In genomic region chr2:158153728-158154343, GRCm38 (mm10) we compare ENCODE assay signal across 8 mouse cellular contexts. TPM values are rescaled to one million over a fixed set of nuclear protein-coding genes. Genes with fewer than 3 reads are reported as not detected.
DNase-seq lines count a peak whose midpoint lies in the region; ATAC-seq and TF ChIP-seq lines count a peak whose summit lies in the region.

No protein-coding gene starts in this region.

- WGBS in hindbrain, embryonic 11.5 days = 1% methylated on average over 22 of the region's 22 CpGs
- WGBS in lung, embryonic 16.5 days = 1% methylated on average over 22 of the region's 22 CpGs
- under 1% methylated on average over 22 of the region's 22 CpGs for WGBS in small intestine, adult 2 months

- peak overlapping the region; percentile 8; the same call in 1 of the 2 replicates for H3K9ac ChIP-seq in hindbrain, embryonic 11.5 days (ENCODE audit: low read depth, low read length)
- peak overlapping the region; percentile 44 for H3K9ac ChIP-seq in lung, embryonic 16.5 days (ENCODE audit: low read length)

- H3K4me1 ChIP-seq in hindbrain, embryonic 11.5 days (replicated peaks; ENCODE audit: control insufficient read depth, insufficient read depth, low read length) = no peaks in the 10 kb centered on the region
- H3K4me1 ChIP-seq in lung, embryonic 16.5 days (replicated peaks; ENCODE audit: control insufficient read depth, insufficient read depth, low read length) = peaks cover 17% of the 10 kb centered on the region; the same call in 1 of the 2 replicates
- H3K4me1 ChIP-seq in small intestine, adult 2 months (ENCODE audit: control insufficient read depth, insufficient read depth, insufficient read length, low read length) = peaks cover 18% of the 10 kb centered on the region

- H3K4me3 ChIP-seq in hindbrain, embryonic 11.5 days (ENCODE audit: low read depth, low read length) = peak overlapping the region; percentile 20
- H3K4me3 ChIP-seq in lung, embryonic 16.5 days (ENCODE audit: low read length) = peak overlapping the region; percentile 49
- peak overlapping the region; percentile 57 for H3K4me3 ChIP-seq in small intestine, adult 2 months (ENCODE audit: low read depth, low read length)

- peak overlapping the region; percentile 12; the same call in 1 of the 2 replicates for H3K27ac ChIP-seq in hindbrain, embryonic 11.5 days (ENCODE audit: low read depth, low read length)
- H3K27ac ChIP-seq in lung, embryonic 16.5 days (ENCODE audit: low read length) = peak overlapping the region; percentile 70
- H3K27ac ChIP-seq in small intestine, adult 2 months (ENCODE audit: insufficient read depth, low read depth, low read length) = peak overlapping the region; percentile 43; the same call in 1 of the 2 replicates

- DNase-seq in kidney, postnatal 4 days = peak; percentile 49 to 65
- DNase-seq in kidney, adult 11 months = no peak
- peak; percentile 55 for DNase-seq in hindbrain, embryonic 11.5 days (ENCODE audit: low spot score)
- DNase-seq in cerebellum, postnatal 10 days = no peak
- DNase-seq in layer of hippocampus, adult 9-11 months = no peak

- no peaks in the 10 kb centered on the region for H3K27me3 ChIP-seq in hindbrain, embryonic 11.5 days (ENCODE audit: control insufficient read depth, insufficient read depth, low read length)
- H3K27me3 ChIP-seq in lung, embryonic 16.5 days (ENCODE audit: control insufficient read depth, insufficient read depth, low read depth, low read length) = no peaks in the 10 kb centered on the region
- no peaks in the 10 kb centered on the region for H3K27me3 ChIP-seq in small intestine, adult 2 months (ENCODE audit: control insufficient read depth, insufficient read depth, low read length)

- H3K4me2 ChIP-seq in hindbrain, embryonic 11.5 days (replicated peaks; ENCODE audit: low read depth, low read length) = peak overlapping the region; percentile 40
- peak overlapping the region; percentile 70 for H3K4me2 ChIP-seq in lung, embryonic 16.5 days (ENCODE audit: low read depth, low read length)

- TF ChIP-seq POLR2A in small intestine, adult 2 months (IDR thresholded peaks at IDR 0.05; ENCODE audit: low read depth, low read length) = no peak

- no peaks in the 10 kb centered on the region for H3K9me3 ChIP-seq in hindbrain, embryonic 11.5 days (ENCODE audit: control insufficient read depth, low read length)
- peaks cover 5% of the 10 kb centered on the region; the same call in 1 of the 2 replicates for H3K9me3 ChIP-seq in lung, embryonic 16.5 days (ENCODE audit: control insufficient read depth, low read length)

- no peak for TF ChIP-seq CTCF in small intestine, adult 2 months (IDR thresholded peaks at IDR 0.05; ENCODE audit: extremely low read depth, insufficient read length, insufficient replicate concordance, low read depth, low read length)

- peak; percentile 78 for ATAC-seq in common myeloid progenitor, adult 5-6 weeks (replicated peaks; ENCODE audit: low read depth, poor library complexity, severe bottlenecking)
- ATAC-seq in hindbrain, embryonic 11.5 days (ENCODE audit: low FRiP score) = peak; percentile 36; the same call in 1 of the 2 replicates
- ATAC-seq in lung, embryonic 16.5 days (ENCODE audit: low read depth) = peak; percentile 63

- H3K36me3 ChIP-seq in hindbrain, embryonic 11.5 days (ENCODE audit: control insufficient read depth, insufficient read depth, low read length) = no peaks in the 10 kb centered on the region
- H3K36me3 ChIP-seq in lung, embryonic 16.5 days (ENCODE audit: control insufficient read depth, insufficient read depth, low read length) = no peaks in the 10 kb centered on the region
- H3K36me3 ChIP-seq in small intestine, adult 2 months (ENCODE audit: control insufficient read depth, insufficient read depth, low read length) = no peaks in the 10 kb centered on the region

RNA-seq across cellular contexts. Expression of gene Tgm2, which starts 7.6 kb away (rescaled TPM):
- 3.8 and 5.4 TPM in 2 replicates for total RNA-seq in common myeloid progenitor, adult 5-6 weeks (2017)
- polyA plus RNA-seq in hindbrain, embryonic 11.5 days (2014; fragmentation: Nextera tagmentation; extraction: Ambion mirVana) = 4.2 and 4.3 TPM in 2 replicates
- 75.8 and 81.6 TPM in 2 replicates for polyA plus RNA-seq in lung, embryonic 16.5 days (2015; fragmentation: Nextera tagmentation; extraction: Ambion mirVana)
- polyA plus RNA-seq in small intestine, adult 2 months (2012; rRNA removed) = 89.6 and 93.0 TPM in 2 replicates

Comparison
In these comparisons a context has a peak if more than half of its experiments do, and no peak if none do; other contexts are left out.
1. DNase-seq: peak in kidney, postnatal 4 days (2 of 2) and hindbrain, embryonic 11.5 days (single experiment); none in kidney, adult 11 months (single experiment), cerebellum, postnatal 10 days (0 of 2) and layer of hippocampus, adult 9-11 months (single experiment).
2. H3K27ac ChIP-seq: peak in every context shown above with its lines; median percentile 70 in lung, embryonic 16.5 days; 43 in small intestine, adult 2 months; 12 in hindbrain, embryonic 11.5 days.
3. RNA of gene Tgm2, which starts 7.6 kb away (polyA plus RNA-seq): 89.6 to 93.0 TPM in small intestine, adult 2 months and 75.8 to 81.6 TPM in lung, embryonic 16.5 days; 4.2 to 4.3 TPM in hindbrain, embryonic 11.5 days; every median in the first group is over 10 times any median in the second.
4. Peak in every context shown above with its lines, with median percentiles within 50 percentile points of each other: ATAC-seq and H3K4me3 ChIP-seq.